Mouse (Mus musculus) brown adipose tissue, adult 24 weeks (tissue): ENCODE measurements around the gene Grm1. TPM values are rescaled to one million over a fixed set of nuclear protein-coding genes. Genes with fewer than 3 reads are reported as not detected.

Source experiments
- H3K27ac ChIP-seq: fragments of 200-500 bp; replicated peaks from 2 replicates; pipeline ENCODE4 v1.5.1; 2012; ENCODE audit warnings: low read depth, mild to moderate bottlenecking, low read length
- H3K4me1 ChIP-seq: fragments of 200-500 bp; 2 replicates; pipeline ENCODE4 v1.6.1; 2012; ENCODE audit warnings: low read length, mixed read lengths; ENCODE audit not compliant: control insufficient read depth, insufficient read depth, insufficient read length
- H3K4me3 ChIP-seq: fragments of 200-500 bp; 2 replicates; pipeline ENCODE4 v1.5.1; 2012; ENCODE audit warnings: low read depth, mild to moderate bottlenecking, low read length, moderate library complexity; ENCODE audit not compliant: insufficient read depth
- polyA plus RNA-seq: library from polyadenylated mRNA; stranded (reverse); fragments of >200 nt; gene quantifications from 2 replicates; pipeline ENCODE4 v1.2.4, GENCODE M21; 2012; ENCODE audit not compliant: missing spikeins, insufficient read depth, insufficient read length

Grm1 gene
- polyA plus RNA-seq, 1 experiment = not detected

DNA sequence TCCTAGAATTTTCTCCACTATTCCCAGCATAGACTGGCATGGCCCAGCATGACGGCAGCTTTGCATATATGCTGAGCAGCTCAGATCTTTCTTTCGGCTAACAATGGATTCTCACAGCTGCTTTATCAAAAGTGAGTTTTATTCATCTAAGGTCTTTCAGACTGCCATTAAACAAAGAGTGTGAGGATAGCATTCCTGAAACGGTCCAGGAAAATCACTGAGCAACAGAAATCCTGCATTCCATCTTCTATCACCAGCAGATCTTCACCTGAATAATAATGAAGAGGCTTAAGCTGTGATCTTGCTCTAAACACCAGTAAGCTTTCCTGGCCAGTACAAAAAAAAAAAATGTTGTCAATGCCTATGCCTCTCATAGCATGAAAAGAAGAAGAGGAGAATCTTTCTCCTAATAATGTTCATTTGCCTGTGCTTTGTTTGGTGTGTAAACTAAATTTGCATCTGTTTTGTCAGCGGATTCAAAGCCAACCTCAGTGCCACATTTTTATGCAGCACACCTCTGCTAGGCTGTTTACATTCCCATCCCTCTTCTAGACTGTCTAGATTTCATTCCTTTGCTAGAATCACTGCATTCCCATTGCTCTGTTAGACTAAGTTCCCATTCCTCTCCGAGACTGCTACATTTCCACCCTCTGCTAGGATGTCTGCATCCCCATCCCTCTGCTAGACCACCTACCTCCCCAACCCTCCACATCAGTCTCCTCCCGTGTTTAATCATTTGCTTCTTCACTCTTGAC is 56.2 kb downstream of the Grm1 start:
- Histone ChIP-seq H3K27ac (no peak overlapping the region), H3K4me3 (no peak overlapping the region), H3K4me1 (no peaks in the 10 kb centered on the region)

DNA sequence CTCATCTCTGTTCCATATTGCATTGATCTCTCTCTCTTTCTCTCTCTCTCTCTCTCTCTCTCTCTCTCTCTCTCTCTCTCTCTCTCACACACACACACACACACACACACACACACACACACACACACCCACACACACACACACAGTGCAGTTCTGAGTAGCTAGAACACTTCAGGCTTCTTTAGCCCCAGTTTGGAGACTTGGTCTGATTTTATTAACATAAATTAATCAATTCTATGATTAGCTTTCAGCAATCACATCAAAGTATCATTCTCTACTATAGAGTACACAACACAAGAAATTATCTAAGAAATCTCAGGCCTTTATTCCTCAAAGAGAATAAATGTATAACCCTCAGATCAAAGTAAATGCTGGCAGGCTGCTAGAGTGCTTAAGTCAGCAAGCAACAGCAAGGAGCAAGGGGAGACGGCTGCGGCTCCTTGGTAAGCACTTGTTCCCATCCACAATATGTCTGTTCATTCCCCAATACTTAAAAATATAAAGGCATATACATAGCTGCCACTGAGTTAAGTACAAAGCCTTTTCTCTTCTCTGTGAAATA is 63.1 kb downstream of the Grm1 start:
- H3K4me1 ChIP-seq = no peaks in the 10 kb centered on the region
- no peak overlapping the region for H3K4me3 ChIP-seq
- no peak overlapping the region for H3K27ac ChIP-seq

GRCm38 (mm10) chr10:11013653-11014052 is 68.5 kb downstream of the Grm1 start:
- Histone ChIP-seq H3K27ac (no peak overlapping the region), H3K4me1 (no peaks in the 10 kb centered on the region), H3K4me3 (no peak overlapping the region)

- H3K4me1 ChIP-seq = no peaks in the 10 kb centered on the region
- no peak overlapping the region for H3K4me3 ChIP-seq
- no peak overlapping the region for H3K27ac ChIP-seq
Measured at GRCm38 (mm10) chr10:10996766-10997165, 85.4 kb downstream of the Grm1 start.

- no peaks in the 10 kb centered on the region for H3K4me1 ChIP-seq
- no peak overlapping the region for H3K4me3 ChIP-seq
- no peak overlapping the region for H3K27ac ChIP-seq
Measured at GRCm38 (mm10) chr10:10991708-10992107, 90.4 kb downstream of the Grm1 start.

DNA sequence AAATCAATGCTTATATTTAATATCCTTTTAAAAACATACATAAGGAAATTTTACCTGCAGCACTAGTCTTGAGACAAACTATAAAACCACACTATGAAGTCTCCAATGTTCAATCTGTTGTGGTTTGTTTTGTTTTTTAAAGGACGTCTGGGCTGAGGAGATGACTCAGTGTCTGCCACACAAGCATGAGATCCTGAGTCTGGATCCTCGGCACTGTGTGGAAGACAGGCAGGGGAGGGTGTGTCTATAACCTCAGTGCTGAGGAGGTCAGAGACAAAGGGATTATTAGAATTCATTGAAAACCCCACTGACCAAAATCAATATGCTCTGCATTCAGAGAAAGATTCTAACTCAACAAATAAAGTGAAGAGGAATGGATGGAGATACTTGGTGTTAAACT is 110.8 kb downstream of the Grm1 start:
- Histone ChIP-seq H3K4me1 (no peaks in the 10 kb centered on the region), H3K4me3 (no peak overlapping the region), H3K27ac (no peak overlapping the region)

GRCm38 (mm10) chr10:10964490-10965150 is 117.5 kb downstream of the Grm1 start:
- Histone ChIP-seq H3K4me3 (no peak overlapping the region), H3K27ac (no peak overlapping the region), H3K4me1 (no peaks in the 10 kb centered on the region)

GRCm38 (mm10) chr10:10950557-10950956 is 131.6 kb downstream of the Grm1 start:
- H3K27ac ChIP-seq = no peak overlapping the region
- no peak overlapping the region for H3K4me3 ChIP-seq
- no peaks in the 10 kb centered on the region for H3K4me1 ChIP-seq

- H3K4me1 ChIP-seq = no peaks in the 10 kb centered on the region
- H3K27ac ChIP-seq = no peak overlapping the region
- no peak overlapping the region for H3K4me3 ChIP-seq
Measured at GRCm38 (mm10) chr10:10949172-10949571, 133.0 kb downstream of the Grm1 start.

GRCm38 (mm10) chr10:10947531-10947930 is 134.6 kb downstream of the Grm1 start:
- H3K4me3 ChIP-seq = no peak overlapping the region
- no peaks in the 10 kb centered on the region for H3K4me1 ChIP-seq
- no peak overlapping the region for H3K27ac ChIP-seq

- no peaks in the 10 kb centered on the region for H3K4me1 ChIP-seq
- H3K4me3 ChIP-seq = no peak overlapping the region
- no peak overlapping the region for H3K27ac ChIP-seq
Measured at GRCm38 (mm10) chr10:10944003-10944402, 138.2 kb downstream of the Grm1 start.

DNA sequence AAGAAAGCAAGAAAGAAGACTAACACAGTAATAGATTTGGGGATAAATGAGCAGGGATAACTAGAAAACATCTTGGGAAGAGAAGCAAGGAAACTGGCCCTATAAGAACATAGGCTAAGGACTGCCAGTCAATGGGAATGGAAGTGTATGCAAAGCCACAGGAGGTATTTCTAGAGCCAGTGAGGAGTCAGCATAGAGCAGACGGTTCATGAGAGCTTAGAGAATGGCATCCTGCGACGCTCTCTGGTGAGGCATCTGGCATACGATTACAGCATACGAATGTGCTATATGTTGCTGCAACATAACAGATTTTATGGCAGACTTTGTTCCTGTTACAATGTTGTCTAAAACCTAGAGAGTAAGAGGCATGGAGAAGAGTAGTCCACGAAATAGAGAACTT is 139.9 kb downstream of the Grm1 start:
- Histone ChIP-seq H3K27ac (no peak overlapping the region), H3K4me3 (no peak overlapping the region), H3K4me1 (no peaks in the 10 kb centered on the region)

GRCm38 (mm10) chr10:10935806-10936205 is 146.3 kb downstream of the Grm1 start:
- H3K4me1 ChIP-seq = no peaks in the 10 kb centered on the region
- no peak overlapping the region for H3K27ac ChIP-seq
- no peak overlapping the region for H3K4me3 ChIP-seq

DNA sequence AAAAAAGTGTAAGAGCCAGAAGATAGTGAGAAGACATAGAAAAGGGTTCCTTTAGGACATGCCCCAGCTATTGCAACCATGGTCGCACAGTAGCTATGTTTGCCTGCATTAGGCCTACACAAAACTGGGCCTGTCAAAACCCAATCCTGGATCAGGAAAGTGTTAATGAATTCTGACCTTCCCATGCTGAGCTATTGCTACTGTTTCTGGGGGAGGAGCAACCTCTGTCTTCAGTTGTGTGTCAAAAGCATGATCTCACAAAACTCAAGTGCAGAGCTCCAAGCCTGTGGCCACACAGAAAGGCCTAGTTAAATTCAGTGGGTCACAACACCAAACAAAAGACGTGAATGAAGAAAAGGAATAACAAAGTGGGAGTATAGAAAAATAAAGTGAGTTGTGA is 152.5 kb downstream of the Grm1 start:
- H3K27ac ChIP-seq = no peak overlapping the region
- no peak overlapping the region for H3K4me3 ChIP-seq

GRCm38 (mm10) chr10:10928798-10929366 is 153.3 kb downstream of the Grm1 start:
- H3K27ac ChIP-seq = no peak overlapping the region
- H3K4me3 ChIP-seq = no peak overlapping the region
- H3K4me1 ChIP-seq = no peaks in the 10 kb centered on the region

More for the DNA sequence above, 152.5 kb downstream of the Grm1 start:
- no peaks in the 10 kb centered on the region for H3K4me1 ChIP-seq
